8 mouse cellular contexts compared by ENCODE assay signal in the genomic region with DNA sequence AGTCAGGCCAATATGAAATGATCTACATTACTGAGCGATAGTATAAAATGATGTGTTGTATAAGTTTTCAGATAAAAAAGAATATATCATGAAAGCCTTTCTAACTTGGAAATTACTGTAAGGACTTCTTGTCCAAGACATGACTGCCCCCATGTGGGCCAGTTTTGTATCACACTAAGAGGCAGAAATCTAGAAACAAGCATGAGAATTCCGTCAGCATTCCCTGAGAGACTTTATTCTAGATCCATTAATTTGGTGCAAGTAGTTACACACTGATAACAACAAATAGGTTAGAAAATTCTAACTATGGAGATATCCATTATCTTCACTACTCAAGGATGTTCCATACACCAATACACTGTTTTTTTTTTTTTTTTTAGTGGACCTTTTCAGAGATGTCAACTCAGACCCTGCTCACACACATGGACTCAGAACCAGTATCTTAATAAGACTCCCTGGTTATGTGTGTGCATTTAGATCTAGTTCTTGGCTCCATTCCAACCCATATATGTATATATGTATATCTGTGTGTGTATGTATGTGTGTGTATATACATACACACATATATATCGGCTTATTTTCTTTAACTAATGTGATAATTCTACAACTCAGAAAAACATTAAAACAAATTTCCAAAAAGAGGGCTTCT.
DNase-seq lines count a peak whose midpoint lies in the region; ATAC-seq lines count a peak whose summit lies in the region.

No protein-coding gene starts in this region.

- H3K36me3 ChIP-seq in kidney, embryonic 14.5 days (ENCODE audit: control insufficient read depth, insufficient read depth, low read length): peaks cover under 1% of the 10 kb centered on the region; the same call in 1 of the 2 replicates
- peaks cover 5% of the 10 kb centered on the region for H3K36me3 ChIP-seq in midbrain, embryonic 13.5 days

- H3K4me3 ChIP-seq in kidney, embryonic 14.5 days (ENCODE audit: low read length): no peak overlapping the region
- H3K4me3 ChIP-seq in midbrain, embryonic 13.5 days (replicated peaks): no peak overlapping the region

- DNase-seq in kidney, adult 18-20 months: peak; percentile 61
- peak; percentile 57 for DNase-seq in adrenal gland, adult 2 months
- DNase-seq in embryo, embryonic 9.5 days (ENCODE audit: extremely low spot score): peak; percentile 57
- DNase-seq in heart, postnatal 4 days: peak; percentile 84
- peak; percentile 75 to 87 for DNase-seq in left cerebral cortex, adult 18-20 months (ENCODE audit: low spot score in 2 of 2)
- DNase-seq in thymus, postnatal 14 days: peak; percentile 29

- WGBS in kidney, embryonic 14.5 days: 46% methylated on average over 3 of the region's 3 CpGs
- WGBS in midbrain, embryonic 13.5 days: 54% methylated on average over 3 of the region's 3 CpGs

- no peak for ATAC-seq in kidney, embryonic 14.5 days (ENCODE audit: low FRiP score, low TSS enrichment)
- 0 out of 2 replicates have a peak, but pooled peaks have one; percentile 24 for ATAC-seq in midbrain, embryonic 13.5 days

- H3K27me3 ChIP-seq in kidney, embryonic 14.5 days (ENCODE audit: control insufficient read depth, insufficient read depth, low read length): no peaks in the 10 kb centered on the region
- no peaks in the 10 kb centered on the region for H3K27me3 ChIP-seq in midbrain, embryonic 13.5 days

- H3K4me1 ChIP-seq in kidney, embryonic 14.5 days (ENCODE audit: control insufficient read depth, insufficient read depth, low read length): no peaks in the 10 kb centered on the region
- no peaks in the 10 kb centered on the region for H3K4me1 ChIP-seq in midbrain, embryonic 13.5 days (replicated peaks)

- H3K9ac ChIP-seq in kidney, embryonic 14.5 days (ENCODE audit: low read depth, low read length): no peak overlapping the region
- H3K9ac ChIP-seq in midbrain, embryonic 13.5 days (replicated peaks): no peak overlapping the region

- H3K9me3 ChIP-seq in kidney, embryonic 14.5 days (ENCODE audit: control insufficient read depth, low read length): no peaks in the 10 kb centered on the region
- H3K9me3 ChIP-seq in midbrain, embryonic 13.5 days: no peaks in the 10 kb centered on the region

- no peak overlapping the region for H3K27ac ChIP-seq in kidney, embryonic 14.5 days (ENCODE audit: low read depth, low read length)
- H3K27ac ChIP-seq in midbrain, embryonic 13.5 days: no peak overlapping the region

- H3K4me2 ChIP-seq in kidney, embryonic 14.5 days (replicated peaks; ENCODE audit: low read depth, low read length): no peak overlapping the region
- H3K4me2 ChIP-seq in midbrain, embryonic 13.5 days (replicated peaks): no peak overlapping the region

Comparison
In these comparisons a context has a peak if more than half of its experiments do, and no peak if none do; other contexts are left out.
1. DNase-seq: peak in every context shown above with its lines; median percentile 84 in heart, postnatal 4 days; 81 in left cerebral cortex, adult 18-20 months; 61 in kidney, adult 18-20 months; 57 in adrenal gland, adult 2 months; 57 in embryo, embryonic 9.5 days; 29 in thymus, postnatal 14 days.